ENCODE assay signal across 17 mouse cellular contexts in the genomic region with DNA sequence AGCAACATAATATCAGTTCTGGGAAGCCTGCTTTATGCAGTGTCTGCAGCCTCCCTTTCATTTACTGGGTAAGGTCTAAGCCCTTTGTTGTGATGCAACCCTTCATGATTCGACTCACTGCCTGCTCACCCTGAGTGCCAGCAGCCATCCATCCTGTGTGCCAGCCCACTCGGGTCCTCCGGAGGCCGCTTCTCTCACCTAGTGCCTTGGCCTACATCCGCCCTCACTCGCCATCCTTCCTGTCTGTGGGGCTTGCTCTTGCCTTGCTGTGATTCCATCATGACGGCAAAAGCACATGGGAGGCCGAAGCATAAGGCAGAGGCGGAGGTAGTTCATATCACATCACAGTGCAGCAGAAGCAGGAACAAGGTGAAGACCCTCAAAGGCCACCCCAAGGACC. TPM values are rescaled to one million over a fixed set of nuclear protein-coding genes. Genes with fewer than 3 reads are reported as not detected.
DNase-seq lines count a peak whose midpoint lies in the region; ATAC-seq and TF ChIP-seq lines count a peak whose summit lies in the region.
"Had no signal": no experiment of that assay in that cellular context is flagged by ENCODE, and none has a peak within 500 bp of the region (broad histone marks: within the 10 kb centered on the region; RNA-seq: fewer than 3 reads in every experiment).

No protein-coding gene starts in this region.

- intact Hi-C loops in heart, postnatal 25 days (cut with DNase I): no loop called here
- intact Hi-C loops in left cerebral cortex, postnatal 10 days (cut with DNase I): no loop called here

- H3K27me3 ChIP-seq in limb, embryonic 10.5 days (ENCODE audit: low read depth, poor library complexity, severe bottlenecking): no peaks in the 10 kb centered on the region
- no peaks in the 10 kb centered on the region for H3K27me3 ChIP-seq in liver, postnatal 0 days (ENCODE audit: insufficient read depth, low read length)
- H3K27me3 ChIP-seq: kidney, embryonic 15.5 days had no signal

- 0 out of 2 replicates have a peak overlapping the region, but pooled peaks have one; percentile 1 for H3K9ac ChIP-seq in liver, postnatal 0 days (replicated peaks)

- H3K36me3 ChIP-seq in limb, embryonic 10.5 days: peaks cover 4% of the 10 kb centered on the region
- H3K36me3 ChIP-seq in liver, postnatal 0 days (replicated peaks; ENCODE audit: insufficient read depth, low read length): 0 out of 2 replicates have a peak, but pooled peaks cover 4% of the 10 kb centered on the region
- H3K36me3 ChIP-seq: kidney, embryonic 15.5 days had no signal

- TF ChIP-seq CTCF in liver, postnatal 0 days (IDR thresholded peaks at IDR 0.05; ENCODE audit: low read depth): no peak

- peak; percentile 81 for DNase-seq in heart, adult 11 months
- DNase-seq in heart, postnatal 25 days (ENCODE audit: low spot score): no peak
- DNase-seq in spleen, postnatal 10 days (ENCODE audit: low spot score in 2 of 2): peak; percentile 32 to 63
- no peak for DNase-seq in spleen, postnatal 14 days (ENCODE audit: low spot score in 2 of 2)
- no peak for DNase-seq in limb, embryonic 10.5 days (ENCODE audit: low spot score)
- no peak for DNase-seq in liver, postnatal 0 days
- no peak for DNase-seq in left cerebral cortex, postnatal 10 days (ENCODE audit: extremely low spot score in 1 of 2, low spot score in 2 of 2)
- no peak for DNase-seq in cerebellum, postnatal 25 days
- DNase-seq: adrenal gland, postnatal 14 days; cerebellum, postnatal 14 days; heart, postnatal 10 days; lung, adult 18-20 months; right cerebral cortex, postnatal 25 days; thymus, adult 18-20 months had no signal

- ATAC-seq in liver, postnatal 0 days: no peak

- TF ChIP-seq EP300 in liver, postnatal 0 days (IDR thresholded peaks at IDR 0.05; ENCODE audit: low read depth): no peak

- no peaks in the 10 kb centered on the region for H3K9me3 ChIP-seq in limb, embryonic 10.5 days (replicated peaks)
- H3K9me3 ChIP-seq in liver, postnatal 0 days (ENCODE audit: low read length): peaks cover 2% of the 10 kb centered on the region; the same call in 1 of the 2 replicates

- WGBS in limb, embryonic 10.5 days: 94% methylated on average over 9 of the region's 9 CpGs
- WGBS in liver, postnatal 0 days (ENCODE audit: insufficient replicate concordance): 81% methylated on average over 9 of the region's 9 CpGs

- no peak overlapping the region for H3K4me3 ChIP-seq in limb, embryonic 10.5 days
- no peak overlapping the region for H3K4me3 ChIP-seq in liver, postnatal 0 days (ENCODE audit: low read depth, low read length)
- H3K4me3 ChIP-seq: kidney, embryonic 15.5 days; layer of hippocampus, adult 2 months had no signal

- peak overlapping the region; percentile 19; the same call in 1 of the 2 replicates for H3K27ac ChIP-seq in limb, embryonic 10.5 days
- H3K27ac ChIP-seq in liver, postnatal 0 days (ENCODE audit: low read depth): peak overlapping the region; percentile 73
- H3K27ac ChIP-seq: layer of hippocampus, adult 2 months; macrophage had no signal

- peaks cover 15% of the 10 kb centered on the region for H3K4me1 ChIP-seq in limb, embryonic 10.5 days
- H3K4me1 ChIP-seq in liver, postnatal 0 days (ENCODE audit: insufficient read depth): peaks cover 29% of the 10 kb centered on the region

- peak overlapping the region; percentile 44 for H3K4me2 ChIP-seq in liver, postnatal 0 days (ENCODE audit: low read depth, low read length)

RNA-seq across cellular contexts. Expression of a gene that starts 56.1 kb away (rescaled TPM):
- total RNA-seq in heart, postnatal 25 days (2021): 10 to 100 TPM; 61.6 to 66.6 TPM
- 6.8 and 7.2 TPM in 2 replicates for polyA plus RNA-seq in limb, embryonic 10.5 days (2016; fragmentation: Nextera tagmentation; extraction: Ambion mirVana)
- 4.5 and 5.1 TPM in 2 replicates for polyA plus RNA-seq in liver, postnatal 0 days (2015; fragmentation: Nextera tagmentation; extraction: Ambion mirVana)
- total RNA-seq in left cerebral cortex, postnatal 10 days (2021): 10 to 100 TPM; 36.8 to 40.2 TPM

Comparison
In these comparisons a context has a peak if more than half of its experiments do, and no peak if none do; other contexts are left out.
1. DNase-seq: peak in heart, adult 11 months (single experiment) and spleen, postnatal 10 days (2 of 2); none in heart, postnatal 25 days (single experiment), spleen, postnatal 14 days (0 of 2), limb, embryonic 10.5 days (single experiment), liver, postnatal 0 days (single experiment), left cerebral cortex, postnatal 10 days (0 of 2) and cerebellum, postnatal 25 days (0 of 2).